Mouse (Mus musculus) stomach, postnatal 0 days (tissue): ENCODE data around the gene Rasgrp2. TPM values are rescaled to one million over a fixed set of nuclear protein-coding genes. Genes with fewer than 3 reads are reported as not detected.

ENCODE experiments used
- ATAC-seq: fragments of 200-750 bp; cut with Nextera tagmentation; 2 replicates; pipeline ENCODE4 v1.8.0; 2017; ENCODE audit not compliant: low FRiP score, low TSS enrichment
- DNase-seq: peaks from one replicate; pipeline ENCODE4 v3.0.0-alpha.2; 2016; ENCODE audit warnings: low spot score
- H3K27ac ChIP-seq: fragments of 300-500 bp; sonication (generic); replicated peaks from 2 replicates; pipeline ENCODE4 v1.5.1; 2014; ENCODE audit warnings: mild to moderate bottlenecking, control low read depth
- H3K27me3 ChIP-seq: fragments of 300-500 bp; sonication (generic); 2 replicates; pipeline ENCODE4 v1.6.1; 2014; ENCODE audit warnings: low read length; ENCODE audit not compliant: control insufficient read depth, insufficient read depth
- H3K36me3 ChIP-seq: fragments of 300-500 bp; sonication (generic); 2 replicates; pipeline ENCODE4 v1.6.1; 2014; ENCODE audit warnings: low read length, mixed read lengths; ENCODE audit not compliant: control insufficient read depth, insufficient read depth
- H3K4me1 ChIP-seq: fragments of 300-500 bp; sonication (generic); replicated peaks from 2 replicates; pipeline ENCODE4 v1.6.1; 2014; ENCODE audit warnings: antibody characterized with exemption; ENCODE audit not compliant: control insufficient read depth, insufficient read depth
- H3K4me2 ChIP-seq: fragments of 300-500 bp; sonication (generic); replicated peaks from 2 replicates; pipeline ENCODE4 v1.6.1; 2014; ENCODE audit warnings: low read depth, mild to moderate bottlenecking, control low read depth, moderate library complexity
- H3K4me3 ChIP-seq: fragments of 300-500 bp; sonication (generic); 2 replicates; pipeline ENCODE4 v1.5.1; 2014; ENCODE audit warnings: low read depth, low read length, control low read depth
- H3K9ac ChIP-seq: fragments of 300-500 bp; sonication (generic); 2 replicates; pipeline ENCODE4 v1.6.1; 2014; ENCODE audit warnings: mild to moderate bottlenecking, low read length, control low read depth, mixed read lengths
- H3K9me3 ChIP-seq: fragments of 300-500 bp; sonication (generic); 2 replicates; pipeline ENCODE4 v1.6.1; 2016; ENCODE audit warnings: low read length; ENCODE audit not compliant: control insufficient read depth
- CTCF ChIP-seq: IDR thresholded peaks from 2 replicates; pipeline ENCODE4 v1.5.1; 2016; ENCODE audit warnings: antibody characterized with exemption, low read depth, mild to moderate bottlenecking, moderate library complexity
- EP300 ChIP-seq: optimal IDR thresholded peaks from 2 replicates; pipeline ENCODE3; 2016; ENCODE audit warnings: antibody characterized with exemption
- WGBS: fragments of 180-500 bp; shearing (Covaris S2); extraction: QIAGEN DNeasy Blood & Tissue Kit; methylation state at CpG from one replicate; pipeline ENCODE4 v1.1.7; 2014; 5-methylcytosine and 5-hydroxymethylcytosine counted together
- polyA plus RNA-seq: library from polyadenylated mRNA; unstranded; fragments of >200 nt; fragmentation: Nextera tagmentation; extraction: Ambion mirVana; gene quantifications from 2 replicates; pipeline ENCODE4 v1.2.1, GENCODE M21; 2015

The Rasgrp2 gene
- polyA plus RNA-seq, 1 experiment from 2014 or later = 57.3 TPM

DNA sequence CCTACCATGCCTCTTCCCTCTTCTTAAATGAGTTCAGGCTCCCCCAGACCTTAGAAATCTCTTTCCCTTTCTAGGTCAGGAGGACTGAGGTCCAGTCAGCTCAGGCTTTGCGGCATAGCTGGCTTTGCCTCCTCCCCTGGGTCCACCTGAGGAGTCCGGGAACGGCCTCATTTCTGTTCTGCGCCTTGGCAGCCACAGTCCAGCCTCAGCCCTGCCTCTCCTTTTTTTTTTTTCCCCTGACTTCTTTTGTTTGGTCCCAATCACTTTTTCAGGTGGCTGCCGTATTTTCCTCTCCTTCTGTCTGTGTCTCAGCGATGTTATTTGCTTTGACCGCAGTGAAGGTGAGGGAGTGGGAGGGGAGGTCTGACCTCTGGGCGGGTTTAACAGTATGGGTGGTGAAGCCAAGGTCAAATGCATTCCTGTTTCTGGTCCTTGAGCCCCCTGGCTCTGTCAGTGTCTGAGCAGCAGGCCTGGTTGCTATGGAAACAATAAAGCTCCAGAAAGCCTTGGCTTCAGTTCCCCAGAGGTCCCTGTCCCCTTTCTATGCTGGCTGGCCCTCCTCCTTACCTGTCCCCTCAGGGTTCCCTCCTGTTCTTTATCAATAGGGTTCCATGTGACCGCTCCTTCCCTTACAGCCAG lies 53.7 kb downstream of the Rasgrp2 start:
- Histone ChIP-seq H3K27ac (no peak overlapping the region), H3K9ac (no peak overlapping the region), H3K4me3 (no peak overlapping the region), H3K27me3 (no peaks in the 10 kb centered on the region), H3K36me3 (no peaks in the 10 kb centered on the region), H3K4me1 (no peaks in the 10 kb centered on the region), H3K9me3 (no peaks in the 10 kb centered on the region), H3K4me2 (no peak overlapping the region)
- ATAC-seq (no peak), DNase-seq (no peak)
- 43% methylated on average over 9 of the region's 9 CpGs for WGBS
- TF ChIP-seq EP300 (no peak), CTCF (no peak)

- TF ChIP-seq CTCF = no peak
- TF ChIP-seq EP300 = no peak
- no peak for ATAC-seq
- WGBS = 79% methylated on average over 8 of the region's 8 CpGs
- Histone ChIP-seq H3K27ac (no peak overlapping the region), H3K4me2 (no peak overlapping the region), H3K27me3 (no peaks in the 10 kb centered on the region), H3K4me1 (no peaks in the 10 kb centered on the region), H3K9me3 (no peaks in the 10 kb centered on the region), H3K9ac (no peak overlapping the region), H3K36me3 (no peaks in the 10 kb centered on the region), H3K4me3 (no peak overlapping the region)
- DNase-seq = no peak
Observed at GRCm38 (mm10) chr19:6453349-6453748, 54.2 kb downstream of the Rasgrp2 start.

GRCm38 (mm10) chr19:6454041-6454720 lies 55.0 kb downstream of the Rasgrp2 start:
- no peak overlapping the region for H3K4me2 ChIP-seq
- H3K9ac ChIP-seq = no peak overlapping the region
- H3K27me3 ChIP-seq = no peaks in the 10 kb centered on the region
- no peak overlapping the region for H3K4me3 ChIP-seq
- ATAC-seq (no peak), DNase-seq (no peak)
- H3K36me3 ChIP-seq = no peaks in the 10 kb centered on the region
- no peaks in the 10 kb centered on the region for H3K4me1 ChIP-seq
- no peak overlapping the region for H3K27ac ChIP-seq
- TF ChIP-seq CTCF (no peak), EP300 (no peak)
- WGBS = 74% methylated on average over 10 of the region's 10 CpGs
- no peaks in the 10 kb centered on the region for H3K9me3 ChIP-seq

GRCm38 (mm10) chr19:6459504-6459903 lies 60.4 kb downstream of the Rasgrp2 start:
- Histone ChIP-seq H3K4me2 (no peak overlapping the region), H3K9ac (no peak overlapping the region), H3K9me3 (no peaks in the 10 kb centered on the region), H3K4me1 (no peaks in the 10 kb centered on the region), H3K36me3 (no peaks in the 10 kb centered on the region), H3K27ac (no peak overlapping the region), H3K27me3 (no peaks in the 10 kb centered on the region), H3K4me3 (no peak overlapping the region)
- ATAC-seq = no peak
- no peak for DNase-seq
- no peak for TF ChIP-seq EP300
- TF ChIP-seq CTCF = no peak
- 70% methylated on average over 6 of the region's 6 CpGs for WGBS

DNA sequence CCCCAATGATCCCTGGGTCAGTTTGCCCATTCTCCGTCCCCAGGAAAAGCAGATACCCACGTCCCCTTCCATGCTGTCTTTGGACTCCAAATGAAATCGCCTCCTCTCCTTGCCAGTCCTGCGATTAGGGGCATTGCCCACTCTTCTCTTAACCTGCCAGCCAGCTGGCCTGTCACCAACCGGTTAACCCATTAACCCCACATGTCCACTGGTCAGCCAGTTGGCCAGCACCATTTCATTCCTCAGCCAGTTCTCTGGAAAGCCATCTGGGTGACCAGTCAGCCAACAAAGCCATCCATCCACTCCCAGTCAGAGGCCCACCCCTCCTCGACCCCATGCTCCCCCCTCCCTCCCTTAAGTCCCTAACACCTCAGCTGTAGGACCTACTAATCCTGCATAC lies 63.7 kb downstream of the Rasgrp2 start:
- H3K4me1 ChIP-seq = no peaks in the 10 kb centered on the region
- TF ChIP-seq CTCF (no peak), EP300 (no peak)
- no peak overlapping the region for H3K27ac ChIP-seq
- H3K9ac ChIP-seq = no peak overlapping the region
- H3K4me2 ChIP-seq = no peak overlapping the region
- H3K9me3 ChIP-seq = no peaks in the 10 kb centered on the region
- whole genome bisulfite sequencing = 50% methylated on average over 6 of the region's 6 CpGs
- no peaks in the 10 kb centered on the region for H3K36me3 ChIP-seq
- ATAC-seq = no peak
- no peak for DNase-seq
- H3K27me3 ChIP-seq = no peaks in the 10 kb centered on the region
- H3K4me3 ChIP-seq = no peak overlapping the region
